Mouse (Mus musculus) E14TG2a.4 (cell line): ENCODE measurements at regions not wholly inside any gene's neighbourhood (a gene's known extent, or its start where the extent isn't known, plus 50 kb on each side); places are given as distances from the start of the nearest gene placed in this dataset.

ENCODE experiments used
- CTCF ChIP-seq: conservative IDR thresholded peaks from 2 replicates; pipeline ENCODE4 v1.5.1; 2014; ENCODE audit warnings: low read length
- NANOG ChIP-seq: IDR thresholded peaks from 2 replicates; pipeline ENCODE4 v1.6.1; 2014; ENCODE audit warnings: borderline replicate concordance, low read length, mixed read lengths
- POU5F1 ChIP-seq: IDR thresholded peaks from 2 replicates; pipeline ENCODE4 v1.6.1; 2014; ENCODE audit warnings: low read length, borderline replicate concordance

GRCm38 (mm10) chr2:45679101-45679895, 562.1 kb upstream of the Zeb2 start:
- TF ChIP-seq CTCF (no peak), POU5F1 (no peak), NANOG (no peak)
